Mouse (Mus musculus): ENCODE measurements around the gene Olfr888.

Olfr888 gene

GRCm38 (mm10) chr9:38107828-38108227, at the start of gene Olfr888:
Gene Olfr888, plus strand, starts transcription at chr9:38108128.
- no peak for DNase-seq (ENCODE audit: low read depth, low spot score)

GRCm38 (mm10) chr9:38061022-38061421, 46.9 kb upstream of the Olfr888 start, which contains the start of gene Olfr885:
Gene Olfr885, plus strand, starts transcription at chr9:38061322.
- no peak for DNase-seq (ENCODE audit: low read depth, low spot score)

DNA sequence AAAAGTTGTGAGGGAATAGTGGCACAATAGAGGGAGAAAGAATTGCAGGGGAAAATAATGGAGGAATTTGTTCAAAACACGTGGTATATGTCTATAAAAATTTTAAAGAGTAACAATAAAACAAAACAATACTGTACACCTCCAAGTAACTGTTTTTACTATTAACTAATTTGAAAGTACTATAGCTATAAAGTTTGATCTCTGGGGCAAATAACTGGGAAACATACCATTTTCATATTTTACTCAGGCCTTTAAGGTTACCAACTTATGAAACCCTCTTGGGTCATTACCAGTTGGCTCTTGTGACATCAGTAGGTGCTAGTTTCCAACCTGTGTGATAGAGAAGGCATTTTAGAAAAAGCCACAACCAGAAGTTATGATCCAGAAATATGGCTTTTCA, 24.2 kb upstream of the Olfr888 start, which contains the start of gene Olfr887:
TSS of gene Olfr887 (plus strand) at position 301 of the 400 bp plus-strand sequence.
- no peak for DNase-seq (ENCODE audit: low read depth, low spot score)

DNA sequence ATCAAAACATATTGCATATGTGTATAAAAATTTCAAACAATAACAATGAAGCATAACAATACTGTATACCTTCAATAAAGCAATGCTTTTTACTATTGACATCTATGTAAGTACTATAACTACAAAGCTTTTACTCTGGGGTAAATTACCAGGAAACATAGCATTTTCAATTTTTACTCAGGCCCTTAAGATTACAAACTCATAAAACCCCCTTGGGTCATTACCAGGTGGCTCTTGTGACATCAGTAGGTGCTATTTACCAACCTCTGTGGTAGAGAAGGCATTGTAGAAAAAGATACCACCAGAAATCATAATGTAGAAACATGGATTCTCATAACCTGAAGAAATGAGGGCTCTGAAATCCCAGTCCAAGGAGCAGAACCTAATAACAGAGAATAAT, 7.0 kb downstream of the Olfr888 start, which contains the start of gene Olfr889:
TSS of gene Olfr889 (plus strand) at position 301 of the 400 bp plus-strand sequence.
- no peak for DNase-seq (ENCODE audit: low read depth, low spot score)

DNA sequence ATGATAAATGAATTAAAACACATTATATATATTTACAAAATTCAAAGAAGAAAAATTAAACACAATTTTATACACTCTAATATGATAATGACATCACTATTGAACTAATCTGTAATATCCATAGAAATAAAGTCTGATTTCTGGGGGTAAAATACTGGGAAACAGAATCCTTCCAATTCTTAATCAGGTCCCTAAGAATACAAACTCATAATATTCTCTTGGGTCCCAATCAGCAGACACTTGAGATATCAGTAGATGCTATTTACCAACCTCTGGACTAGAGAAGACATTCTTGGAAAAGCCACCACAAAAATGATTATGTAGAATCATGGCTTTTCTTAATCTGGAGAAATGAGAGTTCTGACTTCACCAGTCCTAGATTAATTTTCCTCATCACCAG, 34.3 kb downstream of the Olfr888 start, which contains the start of gene Olfr890:
TSS of gene Olfr890 (plus strand) at position 301 of the 400 bp plus-strand sequence.
- no peak for DNase-seq (ENCODE audit: low read depth, low spot score)
